Mouse (Mus musculus): ENCODE measurements around the gene Slc8b1.

The Slc8b1 gene

GRCm38 (mm10) chr5:120567253-120567701, 56.3 kb downstream of the Slc8b1 start:
- DNase-seq (ENCODE audit: low spot score in 2 of 2) = peak in 1 of 2 experiments; percentile 60

DNA sequence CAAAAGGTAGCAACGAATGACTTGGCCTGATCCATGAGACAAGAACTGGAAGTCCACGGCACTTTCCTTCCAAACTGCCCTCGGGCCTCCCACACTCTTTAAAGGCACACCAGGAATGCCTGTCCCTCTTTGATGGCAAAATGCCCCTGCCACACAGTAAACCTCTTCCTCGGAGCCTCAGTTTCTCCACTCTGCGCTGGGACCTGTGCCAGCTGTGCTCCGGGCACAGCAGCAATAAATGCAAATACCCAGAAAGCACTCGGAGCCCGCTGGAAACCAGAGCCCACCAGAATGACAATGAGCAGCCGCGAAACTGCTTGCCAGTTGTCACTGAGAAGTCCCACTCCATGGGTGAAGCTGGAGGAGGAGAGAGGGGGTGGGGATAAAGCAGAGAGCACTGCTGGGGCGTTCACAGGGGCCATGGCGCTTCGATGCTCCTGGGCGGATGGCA, 56.8 kb downstream of the Slc8b1 start:
- peak in 1 of 2 experiments; percentile 49 for DNase-seq (ENCODE audit: low spot score in 2 of 2)

DNA sequence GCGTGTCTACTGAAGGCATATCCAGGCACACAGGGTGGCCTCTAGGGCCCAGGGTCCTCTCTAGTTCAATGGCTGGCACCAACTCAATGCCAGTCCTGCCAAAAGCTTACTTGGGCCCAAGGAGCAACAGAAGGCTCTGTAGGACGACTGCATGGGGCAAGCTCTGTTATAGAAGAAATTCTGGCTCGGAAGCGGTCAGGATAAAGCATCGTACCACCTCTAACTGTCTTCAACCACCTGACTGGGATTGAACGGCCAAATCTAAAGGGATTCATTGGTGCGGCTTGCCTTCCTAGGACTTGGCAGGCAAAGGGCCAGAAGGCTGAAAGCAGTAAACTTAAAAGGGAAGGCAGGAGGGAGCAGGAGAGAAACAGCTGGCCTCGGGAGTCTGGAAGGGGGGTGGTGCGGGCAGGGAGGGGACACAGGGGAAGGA, 57.4 kb downstream of the Slc8b1 start:
- DNase-seq (ENCODE audit: low spot score in 2 of 2) = peak in 1 of 2 experiments; percentile 45

DNA sequence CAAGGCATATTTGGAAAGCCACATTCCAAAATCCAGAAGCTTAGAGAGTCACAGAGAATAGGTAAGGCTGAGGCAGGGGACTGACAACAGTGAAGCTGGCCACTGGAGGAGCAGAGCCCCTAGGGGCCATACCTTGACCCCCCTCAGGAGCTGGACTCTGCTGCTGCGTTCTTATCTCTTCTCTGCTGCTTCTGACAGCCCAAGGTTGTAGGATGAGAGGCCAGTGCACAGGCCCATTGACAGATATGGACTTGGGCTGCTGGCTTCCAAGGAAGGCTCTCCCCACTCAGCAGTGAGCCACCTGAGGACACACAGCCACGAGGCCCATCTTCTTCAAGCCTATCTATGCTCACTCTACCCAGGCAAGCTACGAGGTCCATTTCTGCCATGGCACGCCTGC, 58.0 kb downstream of the Slc8b1 start:
- no peak for DNase-seq (ENCODE audit: low spot score in 2 of 2)

GRCm38 (mm10) chr5:120569791-120570190, 58.8 kb downstream of the Slc8b1 start:
- DNase-seq (ENCODE audit: low spot score in 2 of 2) = no peak

DNA sequence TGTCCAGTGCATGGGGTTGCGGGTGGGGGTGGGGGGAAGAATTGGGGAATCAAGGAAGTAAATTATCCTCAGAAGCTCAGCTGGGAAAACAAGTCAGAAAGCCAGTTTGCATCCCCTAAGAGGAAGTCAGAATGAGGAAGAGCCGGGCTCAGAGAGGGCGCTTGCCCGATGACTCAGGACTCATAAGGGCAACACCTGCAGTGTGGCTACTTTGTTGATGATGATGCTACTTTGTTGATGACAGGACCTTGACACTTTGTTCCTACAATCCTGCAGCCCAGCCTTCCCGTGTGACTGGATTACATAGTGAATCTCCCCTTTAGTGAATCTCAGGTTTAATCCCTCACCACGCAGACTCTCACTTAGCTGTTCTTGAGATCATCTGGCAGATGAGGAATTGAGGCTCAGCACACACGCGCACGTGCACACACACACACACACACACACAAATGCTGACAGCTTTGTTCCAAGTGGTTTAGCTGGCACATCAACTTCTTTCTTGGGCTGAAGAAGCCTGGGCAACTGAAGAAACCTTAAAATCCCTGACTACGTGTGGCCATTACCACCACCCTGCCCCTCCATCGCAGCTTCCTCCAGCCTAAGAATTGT, 59.4 kb downstream of the Slc8b1 start:
- no peak for DNase-seq (ENCODE audit: low spot score in 2 of 2)

GRCm38 (mm10) chr5:120571056-120571740, 60.2 kb downstream of the Slc8b1 start:
- no peak for DNase-seq (ENCODE audit: low spot score in 2 of 2)

GRCm38 (mm10) chr5:120574469-120575063, 63.6 kb downstream of the Slc8b1 start:
- DNase-seq (ENCODE audit: low spot score in 2 of 2) = no peak

- DNase-seq (ENCODE audit: low spot score in 2 of 2) = no peak
Observed at GRCm38 (mm10) chr5:120576781-120577301, 65.9 kb downstream of the Slc8b1 start.

- no peak for DNase-seq (ENCODE audit: low spot score in 2 of 2)
Observed at GRCm38 (mm10) chr5:120577935-120578441, 67.0 kb downstream of the Slc8b1 start.

DNA sequence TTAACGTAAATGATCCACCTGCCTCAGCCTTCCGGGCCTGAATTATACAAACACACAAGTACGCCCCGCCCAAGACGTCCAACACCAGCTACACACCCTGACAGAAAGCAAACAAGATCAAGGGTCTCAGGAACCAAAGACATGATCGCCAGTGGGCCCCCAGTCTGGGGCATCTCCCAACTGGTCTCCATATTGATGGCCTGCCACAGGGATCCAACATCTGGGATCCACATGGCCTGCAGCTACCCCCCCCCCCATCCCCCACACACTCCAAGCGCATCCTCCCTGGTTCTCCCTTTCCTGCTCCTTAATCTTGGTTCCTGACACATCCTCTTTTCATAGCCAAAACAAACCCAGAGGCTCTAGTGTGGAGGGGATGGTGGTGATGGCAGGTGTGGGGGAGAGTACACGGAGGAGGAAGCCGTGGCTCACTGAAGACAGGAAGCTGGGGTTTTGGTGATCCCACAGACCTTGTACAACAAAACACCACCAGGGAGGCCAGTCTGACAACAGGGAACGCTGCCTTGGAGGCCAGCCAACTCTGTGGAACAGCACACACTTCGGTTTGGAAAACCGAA, 67.6 kb downstream of the Slc8b1 start:
- no peak for DNase-seq (ENCODE audit: low spot score in 2 of 2)

DNA sequence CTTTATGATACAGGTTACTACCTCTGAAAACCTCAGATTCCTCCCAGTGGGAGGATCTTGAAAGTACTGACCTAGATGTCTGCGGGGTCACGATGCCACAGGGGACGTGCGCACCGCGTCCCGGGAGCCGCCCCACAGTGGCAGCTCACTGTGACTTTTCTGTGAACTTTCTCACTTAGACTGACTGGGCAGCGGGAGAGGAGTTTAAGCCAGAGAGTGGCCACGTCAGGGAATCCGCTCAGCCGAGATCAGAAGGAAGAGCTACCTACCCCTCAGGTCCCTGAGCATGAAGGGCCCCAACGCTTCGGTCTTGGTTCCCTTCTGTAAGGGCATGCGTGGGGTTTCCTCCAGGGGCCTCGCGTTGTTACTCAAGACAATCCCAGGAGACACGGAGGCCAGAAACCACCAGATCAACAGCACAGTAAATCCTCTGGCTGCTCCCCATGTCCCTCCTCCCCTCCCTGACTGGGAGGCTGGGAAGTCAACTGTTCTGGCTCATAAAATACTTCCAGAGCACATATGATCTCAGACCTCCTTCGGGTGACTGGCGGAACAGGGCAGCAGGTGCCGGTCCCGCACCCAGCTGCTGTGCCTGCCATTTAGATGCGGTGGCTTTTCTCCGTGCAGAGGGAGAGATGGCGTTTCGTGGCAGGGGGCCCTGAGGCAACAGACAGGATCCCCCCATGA, 68.4 kb downstream of the Slc8b1 start:
- DNase-seq (ENCODE audit: low spot score in 2 of 2) = no peak

GRCm38 (mm10) chr5:120579898-120580626, 69.1 kb downstream of the Slc8b1 start:
- no peak for DNase-seq (ENCODE audit: low spot score in 2 of 2)

- DNase-seq (ENCODE audit: low spot score in 2 of 2) = no peak
Observed at GRCm38 (mm10) chr5:120582002-120582401, 71.0 kb downstream of the Slc8b1 start.

DNA sequence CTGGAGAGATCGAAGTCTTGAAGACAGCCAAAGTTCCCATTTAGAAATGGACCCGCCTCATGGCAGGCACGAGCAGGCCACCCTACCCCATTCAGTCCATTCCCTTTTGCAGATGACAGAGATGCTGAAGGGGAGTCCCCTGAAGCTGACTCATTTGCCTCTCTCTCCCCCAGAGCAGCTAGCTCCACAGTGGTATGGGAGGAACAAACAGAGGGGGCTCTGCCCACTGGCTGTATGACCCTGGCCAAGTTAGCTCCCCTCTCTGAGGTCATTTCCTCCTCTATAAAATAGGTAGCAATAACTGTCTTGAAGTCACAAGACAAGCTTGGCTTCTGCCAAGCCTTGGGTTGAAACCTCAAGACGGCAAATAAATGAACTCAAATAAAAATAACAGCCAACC, 72.5 kb downstream of the Slc8b1 start:
- DNase-seq (ENCODE audit: low spot score in 2 of 2) = no peak
